Mouse (Mus musculus) embryo, embryonic 11 days (tissue): ENCODE results near the gene 4930447C04Rik.

Source experiments
- DNase-seq: peaks from one replicate; pipeline ENCODE4 v3.0.0-alpha.2; 2015

4930447C04Rik gene

DNA sequence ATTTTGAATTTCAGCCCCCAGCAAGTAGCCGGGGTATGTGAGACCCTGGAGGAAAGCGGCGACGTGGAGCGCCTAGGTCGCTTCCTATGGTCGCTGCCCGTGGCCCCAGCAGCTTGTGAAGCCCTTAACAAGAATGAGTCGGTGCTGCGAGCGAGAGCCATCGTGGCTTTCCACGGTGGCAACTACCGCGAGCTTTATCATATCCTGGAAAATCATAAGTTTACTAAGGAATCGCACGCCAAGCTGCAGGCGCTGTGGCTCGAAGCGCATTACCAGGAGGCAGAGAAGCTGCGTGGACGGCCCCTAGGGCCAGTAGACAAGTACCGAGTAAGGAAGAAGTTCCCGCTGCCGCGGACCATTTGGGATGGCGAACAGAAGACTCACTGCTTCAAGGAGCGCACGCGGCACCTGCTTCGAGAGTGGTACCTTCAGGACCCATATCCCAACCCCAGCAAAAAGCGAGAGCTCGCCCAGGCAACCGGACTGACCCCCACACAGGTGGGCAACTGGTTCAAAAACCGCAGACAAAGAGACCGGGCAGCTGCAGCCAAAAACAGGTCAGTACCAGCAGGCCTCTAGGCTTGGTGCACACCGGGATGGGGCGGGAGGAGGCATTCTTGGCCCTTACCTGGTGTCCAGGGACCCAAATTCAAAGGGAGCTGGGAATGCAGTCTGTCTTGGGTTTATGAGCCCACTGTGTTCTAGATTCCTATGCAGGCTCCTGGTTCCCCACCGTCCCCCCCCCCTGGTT lies at the start of gene 4930447C04Rik:
Gene 4930447C04Rik, minus strand, starts transcription at position 704 of the 751 bp plus-strand sequence.
- DNase-seq, result peak; percentile 54

DNA sequence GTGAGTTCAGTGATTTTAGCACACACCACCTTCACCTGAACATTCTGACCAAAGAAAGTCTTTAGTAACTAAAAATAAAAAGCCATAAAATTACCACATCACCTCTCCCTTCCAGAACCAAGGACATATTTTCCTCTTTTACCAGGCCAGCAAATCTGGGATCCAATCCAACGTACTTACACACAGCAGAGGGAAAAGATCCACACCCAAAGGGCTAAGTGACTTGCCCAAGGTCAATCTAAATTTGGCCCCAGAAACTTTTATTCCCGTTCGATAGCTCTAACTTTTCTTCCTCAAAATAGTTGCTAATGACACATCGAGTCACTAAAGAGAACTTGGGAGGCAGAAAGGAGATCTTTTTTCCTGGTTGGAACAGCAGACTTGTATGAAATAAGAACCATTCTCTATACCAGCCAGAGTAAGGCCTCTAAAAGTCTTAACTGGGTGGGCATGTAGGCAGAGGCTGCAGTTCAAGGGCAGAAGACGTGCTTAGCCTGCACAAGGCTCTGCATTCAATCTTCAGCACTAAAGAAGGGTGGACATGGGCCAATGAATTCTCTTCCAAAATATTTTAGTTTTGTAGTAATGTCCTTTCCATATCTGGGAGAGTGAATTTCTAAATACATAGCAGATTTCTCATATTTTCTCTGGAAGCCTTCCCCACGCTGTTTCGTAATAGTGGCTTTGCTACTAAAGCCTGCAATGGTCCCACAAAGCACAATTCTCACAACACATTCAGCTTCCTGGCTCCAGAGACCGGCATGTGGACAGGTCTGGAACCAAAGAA lies 42.7 kb upstream of the 4930447C04Rik start:
- no peak for DNase-seq

DNA sequence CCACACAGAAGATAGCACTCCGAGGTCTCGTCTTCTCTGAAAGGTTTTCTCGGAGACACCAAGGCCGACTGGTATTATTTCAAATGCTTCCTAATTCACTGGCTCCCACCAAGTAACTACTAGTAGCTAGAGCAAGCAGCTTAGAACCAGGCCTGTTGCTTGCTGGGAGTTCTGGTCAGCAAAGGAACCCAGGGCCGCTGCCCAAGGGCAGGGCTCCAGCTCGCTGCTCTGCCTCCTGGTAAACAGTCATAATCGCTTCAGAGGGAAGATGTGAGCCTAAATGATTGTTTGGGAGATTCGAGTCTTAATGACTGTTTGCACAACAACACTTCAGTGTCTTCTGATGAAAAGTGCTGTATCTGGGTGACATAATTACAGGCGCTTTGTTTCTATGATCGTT lies 42.0 kb upstream of the 4930447C04Rik start:
- DNase-seq, result no peak

DNA sequence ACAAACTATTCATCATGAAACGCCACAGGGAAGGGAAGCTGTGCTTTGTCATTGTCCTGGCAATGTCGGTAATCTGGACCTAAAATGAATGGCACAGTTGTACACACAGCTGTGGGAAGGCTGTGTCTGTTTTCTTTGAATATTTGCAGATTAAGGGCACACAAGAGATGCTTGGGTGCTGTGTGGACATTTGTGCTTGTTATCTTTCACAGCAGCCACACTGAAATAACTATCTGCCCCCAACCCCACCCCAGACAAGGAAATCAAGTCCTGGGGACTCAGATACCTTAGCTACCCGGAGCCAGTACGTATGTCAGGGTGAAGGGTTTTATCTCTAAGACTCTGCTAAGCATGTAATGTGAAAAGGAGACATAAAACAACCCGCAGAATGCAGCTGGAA lies 38.7 kb upstream of the 4930447C04Rik start:
- no peak for DNase-seq

DNA sequence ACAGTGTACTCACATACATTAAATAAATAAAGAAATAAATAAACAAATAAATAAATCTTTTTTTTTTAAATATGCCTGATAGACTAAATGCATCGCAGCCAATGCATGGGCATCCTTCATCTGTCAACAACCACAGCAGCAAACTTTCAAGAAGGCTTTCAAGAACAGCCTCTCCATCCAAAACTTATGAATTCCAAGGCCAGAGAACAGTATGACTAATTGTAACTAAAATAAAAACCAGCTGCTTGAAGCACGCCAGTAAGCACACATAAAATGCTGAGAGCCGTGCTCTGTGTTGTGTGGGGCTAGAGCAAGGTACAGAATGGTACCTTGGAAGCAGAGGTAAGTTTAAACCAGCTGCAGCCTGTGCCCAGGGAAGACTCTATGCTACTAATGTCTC lies 37.3 kb upstream of the 4930447C04Rik start:
- DNase-seq, result no peak

DNA sequence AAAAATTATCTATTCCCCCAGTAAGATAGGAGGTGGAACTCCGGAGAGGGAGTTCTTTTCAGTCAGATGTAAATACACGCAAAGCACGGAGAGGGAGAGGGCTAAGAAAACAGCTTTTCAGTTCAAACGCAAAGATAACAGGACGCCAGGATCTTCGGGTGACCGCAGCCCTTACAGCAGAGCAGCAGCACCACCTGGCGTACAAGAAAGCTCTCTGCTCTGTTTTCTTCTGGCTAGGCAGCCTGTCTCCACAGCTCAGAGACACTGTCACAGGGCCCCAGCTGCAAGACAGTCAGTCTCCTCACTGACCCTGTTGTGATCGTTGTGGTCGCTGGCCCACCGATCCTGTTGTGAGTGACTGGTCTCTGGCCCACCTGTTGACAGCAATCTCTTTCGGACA lies 36.1 kb upstream of the 4930447C04Rik start:
- DNase-seq, result peak; percentile 91

DNA sequence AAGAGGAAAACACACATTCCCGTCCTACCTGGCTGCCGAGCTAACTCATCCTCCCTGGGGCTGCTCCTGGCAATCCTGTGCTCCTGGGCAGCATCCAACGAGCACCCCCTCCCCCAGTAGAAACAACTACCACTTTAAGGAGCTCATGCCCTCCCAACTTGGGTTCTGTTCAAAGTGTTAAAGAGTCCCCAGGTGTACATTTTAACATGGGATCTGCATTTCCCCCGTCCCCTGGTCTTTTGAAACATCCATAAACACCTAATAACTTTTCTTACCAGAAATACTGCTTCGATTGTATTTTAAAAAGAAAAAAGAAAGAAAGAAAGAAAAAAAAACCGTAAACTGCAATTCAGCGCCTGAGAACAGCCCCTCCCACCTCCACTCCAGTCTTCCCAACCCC lies 35.6 kb upstream of the 4930447C04Rik start:
- DNase-seq, result no peak

DNA sequence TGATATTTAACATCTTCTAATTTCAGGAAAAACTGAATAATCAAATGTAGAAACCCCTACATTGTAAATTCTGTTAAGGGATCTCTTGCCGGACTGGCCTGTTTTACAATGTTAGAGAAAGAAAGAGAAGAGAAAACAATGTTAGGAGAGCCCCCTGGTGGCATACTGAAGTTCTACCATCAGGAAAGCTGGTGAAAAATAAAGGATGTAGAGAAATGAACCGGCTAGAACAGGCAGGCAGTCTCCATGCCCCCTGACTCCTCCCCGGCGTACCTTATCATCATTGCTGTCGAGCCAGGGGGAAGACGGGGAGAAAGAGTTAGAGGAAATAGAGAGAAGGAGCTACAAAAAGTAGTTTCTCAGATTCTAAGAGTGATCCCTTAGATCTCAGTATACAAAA lies 32.6 kb upstream of the 4930447C04Rik start:
- peak; percentile 80 for DNase-seq

DNA sequence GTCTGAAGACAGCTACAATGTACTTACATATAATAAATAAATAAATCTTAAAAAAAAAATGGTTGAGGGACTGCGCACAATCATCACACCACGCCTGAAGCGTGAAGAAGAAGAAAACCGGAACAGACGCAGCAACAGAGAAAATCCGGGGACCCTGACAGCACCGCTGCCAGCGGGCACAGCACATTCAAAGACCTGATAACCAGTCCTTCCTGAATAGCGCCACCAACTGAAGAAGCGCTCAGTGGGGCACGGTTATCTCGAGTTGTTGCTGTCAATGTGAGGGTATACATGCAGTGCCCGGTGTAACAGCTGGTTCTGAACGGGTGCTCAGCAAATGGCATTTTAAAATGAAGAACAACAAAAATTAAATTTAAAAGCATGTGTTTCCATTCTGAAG lies 30.0 kb upstream of the 4930447C04Rik start:
- no peak for DNase-seq

DNA sequence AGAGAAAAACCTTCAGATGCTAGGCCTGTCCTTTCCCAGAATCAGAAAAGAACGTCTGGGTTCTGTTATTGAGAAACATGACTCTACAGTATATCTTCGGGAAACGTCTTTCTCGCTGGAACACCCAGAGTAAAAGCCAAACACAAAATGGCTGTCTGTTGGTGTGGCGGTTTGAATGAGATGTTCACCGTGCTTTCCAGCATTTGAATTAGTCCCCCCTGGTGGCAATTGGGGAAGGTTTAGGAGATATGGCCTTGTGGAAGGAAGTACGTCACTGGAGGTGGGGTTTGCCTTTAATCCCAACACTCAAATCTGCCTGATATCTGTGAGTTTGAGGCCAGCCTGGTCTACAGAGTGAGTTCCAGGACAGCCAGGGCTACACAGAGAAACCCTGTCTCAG lies 27.0 kb upstream of the 4930447C04Rik start:
- DNase-seq, result no peak

DNA sequence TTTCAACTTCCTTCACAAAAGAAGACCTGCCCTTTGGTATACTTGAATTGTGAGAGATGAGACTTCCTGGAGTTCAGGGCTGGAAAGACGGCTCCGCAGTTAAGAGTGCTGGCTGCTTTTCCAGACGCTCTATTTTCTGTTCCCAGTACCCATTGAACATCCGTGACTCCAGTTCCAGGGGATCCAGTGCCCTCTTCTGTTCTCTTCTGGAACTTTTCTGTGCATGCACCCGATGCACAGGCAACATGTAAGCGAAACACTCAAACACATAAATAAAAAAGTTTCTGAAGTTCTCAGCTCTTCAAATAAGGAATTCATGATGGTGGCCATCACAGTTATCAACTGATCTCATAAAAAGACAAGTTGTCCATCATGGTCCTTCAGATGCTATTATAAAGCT lies 22.2 kb upstream of the 4930447C04Rik start:
- no peak for DNase-seq

DNA sequence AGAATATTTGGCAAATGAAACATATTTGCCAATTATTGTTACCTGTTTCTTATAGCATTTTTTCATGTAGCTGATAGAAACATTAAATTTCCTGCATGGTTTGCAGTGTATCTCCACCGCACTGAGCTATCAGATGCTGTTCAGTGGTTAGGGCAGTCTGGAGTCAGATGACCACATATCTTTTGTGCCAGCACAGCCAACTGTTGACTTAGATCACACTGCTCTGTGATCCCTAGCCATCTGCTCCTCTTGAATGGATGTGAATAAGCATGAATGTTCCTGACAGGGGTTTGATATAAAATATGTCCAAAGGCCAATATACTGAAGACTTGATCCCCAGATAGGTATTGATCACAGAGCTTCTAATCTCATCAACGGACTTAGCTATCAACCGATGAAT lies 17.9 kb upstream of the 4930447C04Rik start:
- DNase-seq, result no peak

DNA sequence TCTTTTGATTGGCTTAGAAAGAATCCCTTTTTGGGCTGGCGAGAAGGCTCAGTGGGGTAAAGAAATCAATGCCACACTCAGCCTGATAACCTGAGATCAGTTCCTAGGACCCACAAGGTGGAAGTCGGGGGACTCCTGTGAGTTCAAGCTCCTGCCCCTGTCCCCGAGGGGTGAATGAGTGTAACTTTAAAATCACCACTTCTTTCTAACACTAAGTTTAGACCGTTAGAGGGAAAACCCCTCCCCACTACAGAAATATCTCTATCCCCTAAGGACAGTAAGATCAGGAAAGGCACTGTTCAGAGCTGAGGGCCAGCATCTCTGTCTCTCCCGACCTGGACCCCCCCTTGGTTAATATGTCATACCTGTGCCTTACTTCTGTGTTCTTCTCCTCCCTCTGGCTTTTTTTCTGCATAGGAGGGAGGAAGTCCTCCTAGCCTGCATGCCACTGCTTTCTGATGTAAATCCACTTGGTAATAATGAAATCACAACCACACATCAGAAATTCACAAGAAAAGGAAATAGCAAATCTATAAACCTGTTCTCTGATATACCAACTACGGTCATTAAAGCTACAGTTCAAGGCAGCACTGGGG lies 17.4 kb upstream of the 4930447C04Rik start:
- DNase-seq, result no peak

DNA sequence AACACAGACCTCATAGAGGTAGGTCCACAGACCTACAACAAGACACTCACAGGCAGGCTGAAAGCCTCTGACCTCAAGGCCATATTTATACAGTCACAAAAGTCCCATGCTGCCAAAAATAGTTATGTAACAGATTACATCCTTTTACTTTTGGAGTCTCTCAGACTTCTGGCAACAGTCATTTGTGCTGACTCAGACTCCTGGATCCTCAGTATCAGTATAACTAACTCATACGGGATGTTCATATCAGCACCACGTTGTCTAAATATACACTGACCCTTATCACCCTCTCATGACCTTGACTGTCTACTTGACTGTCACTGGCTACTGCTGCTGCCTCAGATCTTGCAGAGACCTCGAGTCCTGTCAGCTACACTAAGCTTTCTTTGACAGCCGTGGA lies 14.3 kb upstream of the 4930447C04Rik start:
- DNase-seq, result no peak

DNA sequence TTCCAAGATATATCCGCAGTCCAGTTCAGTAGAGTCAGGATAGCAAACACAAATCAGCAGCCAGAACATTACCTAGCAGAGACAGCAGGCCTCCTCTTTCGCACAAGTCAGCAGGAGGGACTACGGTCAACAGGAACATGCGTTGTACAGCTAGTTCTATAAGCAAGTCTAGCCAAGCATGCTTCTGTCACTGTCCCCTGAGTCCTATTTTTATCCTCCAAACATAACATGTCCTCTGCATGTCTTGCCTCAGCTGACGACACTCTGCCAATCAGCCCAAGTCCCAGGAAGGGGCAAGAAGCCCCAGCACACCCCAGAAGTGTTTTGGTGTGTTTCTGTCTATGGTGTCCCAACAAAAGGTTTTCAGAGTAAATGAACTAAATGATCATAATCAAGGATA lies 13.3 kb upstream of the 4930447C04Rik start:
- DNase-seq, result no peak

DNA sequence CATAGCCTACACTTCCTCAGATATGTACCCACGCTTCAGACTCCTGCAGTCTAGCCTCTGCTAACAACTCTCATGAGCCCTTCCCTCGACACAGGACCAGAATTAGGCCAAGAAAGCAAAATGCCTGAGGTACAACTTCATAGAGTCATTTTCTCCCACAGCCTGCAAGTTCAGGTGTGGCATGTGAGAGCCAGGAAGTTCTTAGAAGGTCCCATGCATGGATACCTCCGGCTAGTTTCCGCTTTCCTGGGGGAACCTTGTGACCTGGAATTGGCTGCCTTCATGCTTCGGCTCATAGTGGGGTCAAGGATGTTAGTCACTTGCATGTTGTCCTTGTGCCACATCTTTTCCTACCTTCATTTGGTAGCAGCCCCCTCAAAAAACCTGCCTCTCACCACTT lies 12.5 kb upstream of the 4930447C04Rik start:
- DNase-seq, result no peak

DNA sequence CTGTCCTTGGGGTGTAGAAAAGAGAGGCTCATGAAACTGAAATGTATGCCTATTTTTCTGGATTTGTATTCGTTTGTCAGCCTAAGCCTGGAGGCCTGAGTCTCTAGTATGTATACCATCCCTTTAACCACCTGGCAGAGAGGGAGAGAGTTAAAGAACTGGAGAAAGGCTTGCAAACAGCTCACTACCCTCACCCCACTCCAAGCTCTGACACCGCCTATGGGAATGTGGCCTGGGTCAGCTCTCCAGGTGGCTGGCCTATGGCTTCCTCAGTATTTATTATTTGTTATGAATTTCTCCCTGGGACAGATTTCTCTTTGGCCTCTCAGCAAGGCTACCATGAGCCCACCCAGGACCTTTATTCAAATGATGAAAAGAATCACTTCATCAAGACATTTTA lies 6.8 kb upstream of the 4930447C04Rik start:
- no peak for DNase-seq

DNA sequence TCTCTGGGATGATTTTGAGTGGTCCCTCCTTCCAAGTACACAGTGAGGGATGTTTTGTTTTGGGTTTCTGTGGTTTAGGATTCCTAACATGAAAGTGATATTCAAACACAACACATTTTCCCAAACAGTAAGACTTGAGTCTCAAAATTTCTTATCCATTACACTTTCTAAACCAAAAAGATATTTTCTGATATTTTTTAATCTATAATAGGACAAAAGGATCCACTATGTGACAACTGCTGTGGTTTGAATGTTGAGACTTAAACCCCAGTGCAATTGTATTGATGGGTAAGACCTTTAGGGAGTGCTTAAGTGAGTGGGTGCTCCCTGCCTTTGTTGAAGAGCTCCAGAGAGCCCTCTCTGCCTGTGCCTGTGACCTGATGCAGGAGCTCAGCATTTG lies 6.2 kb upstream of the 4930447C04Rik start:
- DNase-seq, result no peak

DNA sequence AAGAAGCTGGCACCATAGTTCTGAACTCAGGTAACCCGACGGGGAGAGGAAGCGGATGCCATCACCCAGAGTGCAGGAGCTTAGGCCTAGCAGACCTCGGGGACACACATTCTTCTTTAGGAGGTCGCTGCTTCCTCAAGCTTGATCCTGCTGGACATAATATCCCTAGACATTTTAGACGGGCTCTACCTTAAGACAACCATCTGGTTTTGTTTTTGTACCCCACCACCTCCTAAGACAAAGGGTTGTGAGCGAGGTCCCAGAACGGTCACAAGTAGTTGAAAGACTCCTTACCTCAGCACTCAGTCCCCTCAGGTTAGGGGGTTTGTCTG lies 5.5 kb upstream of the 4930447C04Rik start:
- DNase-seq, result no peak

DNA sequence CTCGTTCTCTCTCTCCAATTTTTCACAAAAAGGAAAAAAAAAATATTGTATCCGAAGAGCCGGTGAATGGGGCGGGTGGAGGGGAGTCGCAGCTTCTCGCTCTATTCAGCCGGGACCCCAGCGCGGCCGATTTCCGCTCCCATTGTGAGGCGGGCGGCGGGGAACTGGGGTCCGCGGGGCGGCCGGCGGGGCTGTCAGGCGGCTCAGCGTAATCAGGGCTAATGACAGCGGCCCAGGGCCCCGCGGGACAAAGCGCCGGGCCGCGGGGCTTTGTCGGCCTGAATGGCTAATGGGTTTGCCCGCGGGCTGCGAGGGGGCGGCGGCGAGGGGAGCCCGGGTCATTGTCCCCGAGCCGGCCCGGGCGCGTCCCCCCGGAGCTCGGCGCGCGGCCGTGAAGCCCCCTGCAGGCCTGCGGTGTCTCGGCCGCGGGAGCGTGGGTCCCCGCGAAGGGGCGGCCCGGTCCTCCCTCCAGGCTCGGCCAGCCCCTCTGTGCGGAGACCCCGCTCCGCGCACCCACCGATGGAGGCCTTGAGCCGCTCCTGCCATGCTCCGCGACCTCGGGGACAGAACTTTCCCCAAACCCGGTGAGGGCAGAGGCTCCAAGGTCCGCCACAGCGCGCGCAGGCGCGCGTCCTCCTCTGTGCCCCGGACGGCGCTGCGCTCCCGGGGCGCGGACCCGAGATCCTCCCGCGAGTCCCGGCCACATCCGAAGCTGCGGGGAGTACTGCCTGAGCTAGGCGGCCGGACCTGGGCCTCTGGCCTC lies 4.9 kb upstream of the 4930447C04Rik start:
- peak; percentile 83 for DNase-seq

DNA sequence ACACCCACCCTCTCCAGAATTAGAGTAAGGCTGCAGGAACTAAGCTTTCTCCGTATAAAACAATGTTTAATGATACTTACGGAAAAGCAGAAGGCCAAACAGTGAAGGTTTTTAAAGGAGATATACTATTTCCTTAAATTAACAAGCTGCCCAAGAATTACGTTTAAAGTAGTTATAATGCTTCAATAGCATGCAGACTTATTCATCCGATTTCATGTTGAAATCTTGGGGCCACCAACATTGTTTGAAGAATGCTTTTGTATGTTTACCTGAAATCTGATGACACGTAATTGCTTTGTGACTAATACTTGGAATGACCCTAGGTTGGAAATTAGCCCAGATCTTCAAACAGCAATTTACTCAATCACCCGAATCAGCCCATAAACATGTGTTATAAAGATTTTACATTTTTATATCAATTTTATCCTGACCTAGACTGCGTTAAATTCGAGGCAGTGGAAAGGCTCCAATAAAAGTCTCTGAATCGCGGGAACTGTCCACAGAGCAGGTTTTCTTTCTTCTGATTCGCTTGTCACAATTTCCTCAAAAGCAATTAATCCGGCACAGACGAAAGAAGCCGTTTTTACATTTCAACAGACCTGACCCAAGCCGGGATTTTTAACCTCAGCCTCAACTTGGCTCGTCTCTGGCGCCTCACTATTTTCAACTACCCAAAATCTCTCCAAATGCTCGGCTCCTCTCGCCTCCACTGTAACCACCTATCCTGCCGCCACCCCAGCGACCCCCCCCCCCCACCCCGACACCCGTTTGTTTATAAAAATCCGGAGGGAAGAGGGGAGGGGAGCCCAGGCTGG lies 4.0 kb upstream of the 4930447C04Rik start:
- DNase-seq, result peak; percentile 44

DNA sequence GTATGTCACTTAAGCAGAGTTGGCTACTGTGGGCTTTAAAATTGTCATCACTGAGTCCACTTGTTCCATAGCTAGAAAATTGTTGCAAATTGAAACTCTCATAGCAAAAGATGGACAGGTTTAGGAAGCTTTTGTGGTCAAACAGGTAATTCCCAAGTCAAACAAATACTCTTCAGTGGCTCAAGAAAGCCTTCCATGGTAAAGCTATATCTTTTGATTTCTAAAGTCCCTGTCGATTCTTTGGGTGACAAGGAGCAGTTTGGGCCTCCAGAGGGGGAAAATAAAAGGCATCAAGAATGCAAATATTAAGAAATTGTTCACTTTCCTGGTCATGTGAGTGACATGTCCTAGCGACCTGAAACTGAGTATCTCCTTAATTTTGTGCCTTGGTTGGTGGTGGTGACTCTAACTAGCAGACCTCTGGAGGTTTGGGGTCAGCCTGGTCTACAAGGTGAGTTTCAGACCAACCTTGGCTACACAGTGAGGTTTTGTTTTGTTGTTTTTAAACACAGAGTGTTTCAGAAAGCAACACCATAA lies 3.1 kb upstream of the 4930447C04Rik start:
- no peak for DNase-seq
